Mouse (Mus musculus) ovary, adult 2 months (tissue): Measurements from ENCODE around the gene Zfp207. TPM values are rescaled to one million over a fixed set of nuclear protein-coding genes. Genes with fewer than 3 reads are reported as not detected.

Experiments
- polyA plus RNA-seq: library from polyadenylated mRNA; depleted of rRNA; stranded (reverse); fragments of >200 nt; gene quantifications from 2 replicates; pipeline ENCODE4 v1.2.3, GENCODE M21; 2012; rRNA removed

Zfp207 gene
- polyA plus RNA-seq: 92.7 and 103 TPM in 2 replicates

GRCm38 (mm10) chr11:80383019-80383625 lies at the start of gene Zfp207:
Gene Zfp207 (plus strand): TSS chr11:80383279.

DNA sequence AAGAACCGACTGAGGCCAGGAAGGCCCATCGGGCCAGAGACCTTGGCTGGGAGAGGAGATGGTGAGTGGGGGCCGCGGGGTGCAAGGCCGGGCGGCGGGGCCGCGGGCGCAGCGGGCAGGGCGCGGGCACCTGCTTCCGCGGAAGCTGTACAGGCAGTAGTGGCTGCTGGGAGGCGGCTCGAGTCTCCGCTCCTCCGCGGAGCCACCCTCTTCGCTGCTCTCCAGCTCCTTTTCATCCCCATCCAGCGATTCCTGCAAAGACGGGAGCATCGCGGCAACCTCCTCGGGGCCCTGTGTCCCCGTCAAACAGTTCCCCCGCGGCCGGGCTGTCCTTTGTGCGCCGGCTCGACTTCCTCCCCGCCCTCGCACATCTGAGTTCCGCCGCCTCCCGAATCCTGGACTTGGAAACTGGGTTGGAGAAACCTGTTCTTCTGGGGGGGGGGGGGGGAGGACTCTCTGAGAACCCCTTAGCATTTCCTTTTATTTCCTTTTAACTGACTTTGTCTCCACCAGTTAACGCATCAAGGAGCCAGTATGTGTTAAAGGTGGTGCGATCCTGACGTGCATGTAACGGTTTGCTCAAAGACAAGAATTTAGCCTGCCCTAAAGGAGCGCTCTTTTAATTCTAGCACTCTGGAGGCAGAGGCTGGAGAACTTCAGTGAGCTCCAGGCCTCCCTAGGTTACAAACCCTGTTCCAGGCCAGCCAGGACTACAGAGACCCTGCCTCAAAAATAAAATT lies 5.2 kb upstream of the Zfp207 start, which contains the start of gene 5730455P16Rik:
5730455P16Rik (minus strand) TSS at position 323 of the 740 bp plus-strand sequence.

DNA sequence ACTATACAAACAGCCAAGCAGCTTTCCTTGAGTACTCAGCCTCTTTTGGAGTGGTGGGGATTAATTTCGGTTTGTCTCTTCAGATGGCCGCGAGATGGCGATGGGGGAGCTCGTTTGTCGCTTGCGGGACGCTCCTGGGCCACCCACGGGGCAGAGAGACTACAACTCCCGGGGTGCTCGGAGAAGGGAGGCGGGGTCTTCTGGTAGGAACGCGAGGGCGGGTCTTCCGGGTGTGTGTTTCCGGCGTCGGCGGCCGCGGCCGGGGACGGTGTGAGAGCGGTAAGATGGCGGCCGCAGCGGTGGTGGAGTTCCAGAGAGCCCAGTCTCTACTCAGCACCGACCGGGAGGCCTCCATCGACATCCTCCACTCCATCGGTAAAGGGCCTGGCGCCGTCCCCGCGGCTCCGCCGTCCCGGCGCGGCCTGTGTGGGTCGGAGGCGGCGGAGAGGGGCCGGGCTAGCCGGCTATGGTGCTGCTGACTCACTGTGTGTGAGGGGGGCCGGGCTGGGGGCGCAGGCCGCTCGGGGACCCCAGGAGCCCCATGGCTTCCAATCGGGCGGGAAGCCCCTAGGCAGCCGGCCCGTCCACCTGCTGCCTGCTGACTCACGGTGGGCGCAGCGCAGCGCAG lies 45.4 kb downstream of the Zfp207 start, which contains the start of gene Psmd11:
Psmd11 (plus strand) TSS at position 235 of the 628 bp plus-strand sequence.

Other genes starting within 250 kb of the Zfp207 start
- gene Tefm, start 241.1 kb upstream of the Zfp207 start, polyA plus RNA-seq: 2.4 and 3.5 TPM in 2 replicates
- 8.3 and 12.6 TPM in 2 replicates for gene Adap2, start 229.2 kb upstream of the Zfp207 start, polyA plus RNA-seq
- gene Rnf135, start 199.4 kb upstream of the Zfp207 start, polyA plus RNA-seq: 10.9 and 16.3 TPM in 2 replicates
- 7.1 and 9.4 TPM in 2 replicates for gene Rhot1, start 174.3 kb upstream of the Zfp207 start, polyA plus RNA-seq
- gene Rhbdl3, start 82.4 kb upstream of the Zfp207 start, polyA plus RNA-seq: 5.6 and 6.6 TPM in 2 replicates
- gene 5730455P16Rik, start 5.2 kb upstream of the Zfp207 start, polyA plus RNA-seq: 3.5 and 4.7 TPM in 2 replicates
- gene Psmd11, start 45.3 kb downstream of the Zfp207 start, polyA plus RNA-seq: 33.1 and 54.1 TPM in 2 replicates
- gene Cdk5r1, start 93.7 kb downstream of the Zfp207 start, polyA plus RNA-seq: 6.5 and 10.7 TPM in 2 replicates